Mouse (Mus musculus): ENCODE measurements around the gene Serpina10. TPM values are rescaled to one million over a fixed set of nuclear protein-coding genes. Genes with fewer than 3 reads are reported as not detected.

Serpina10 gene
- polyA plus RNA-seq, 1 experiment from 2014 or later: not detected

DNA sequence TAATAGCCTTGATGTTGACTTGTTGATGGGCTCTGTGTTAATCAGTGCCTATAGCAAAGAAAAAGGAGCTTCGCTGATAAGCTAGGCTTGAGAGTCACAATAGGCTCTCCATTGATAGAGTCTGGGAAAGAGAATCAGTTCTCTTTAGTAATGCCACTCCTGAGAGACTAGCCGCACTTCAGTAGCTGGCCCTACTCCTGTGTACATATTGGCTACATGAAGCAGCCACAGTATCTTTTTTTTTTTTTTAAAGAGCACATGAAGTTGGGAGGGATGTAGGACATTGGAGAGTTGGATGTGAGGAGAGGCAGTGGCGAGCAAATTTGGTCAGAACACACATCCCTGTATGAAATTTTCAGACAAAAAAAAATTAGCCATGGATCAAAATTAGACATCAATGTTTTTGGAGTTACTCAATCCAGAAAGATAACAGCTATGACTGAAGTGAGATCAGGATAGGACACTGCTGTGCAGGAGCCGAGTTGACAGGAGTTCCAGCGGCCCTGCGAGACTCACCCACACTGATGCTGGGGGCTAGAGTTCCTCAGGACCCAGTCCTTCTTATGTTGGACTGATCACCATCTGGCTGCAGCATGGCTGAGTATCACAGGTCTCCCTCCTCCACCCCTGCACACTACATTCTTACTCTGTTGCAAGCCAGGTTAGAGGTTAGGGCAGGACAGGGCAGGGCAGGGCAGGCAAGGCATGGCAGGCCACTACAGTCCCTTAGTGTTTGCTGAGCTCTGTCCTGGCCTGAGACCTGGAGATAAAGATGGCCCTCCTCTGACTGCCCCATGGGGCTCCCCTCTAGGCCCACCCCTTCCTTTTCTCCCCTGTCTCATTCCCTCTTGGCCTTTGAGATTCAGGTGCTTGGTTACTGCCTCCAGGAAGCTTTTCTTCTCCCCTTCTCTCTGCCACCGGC lies 24.1 kb upstream of the Serpina10 start:
- Histone ChIP-seq H3K36me3 (no peaks in the 10 kb centered on the region), H3K4me1 (no peaks in the 10 kb centered on the region), H3K4me2 (replicated peaks) (no peak overlapping the region), H3K27ac (no peak overlapping the region), H3K9me3 (peaks cover 5% of the 10 kb centered on the region; the same call in 1 of the 2 replicates), H3K9ac (no peak overlapping the region), H3K4me3 (no peak overlapping the region), H3K27me3 (no peaks in the 10 kb centered on the region)
- 80% methylated on average over 7 of the region's 7 CpGs for WGBS
- no peak for ATAC-seq (ENCODE audit: low FRiP score, low read depth)

DNA sequence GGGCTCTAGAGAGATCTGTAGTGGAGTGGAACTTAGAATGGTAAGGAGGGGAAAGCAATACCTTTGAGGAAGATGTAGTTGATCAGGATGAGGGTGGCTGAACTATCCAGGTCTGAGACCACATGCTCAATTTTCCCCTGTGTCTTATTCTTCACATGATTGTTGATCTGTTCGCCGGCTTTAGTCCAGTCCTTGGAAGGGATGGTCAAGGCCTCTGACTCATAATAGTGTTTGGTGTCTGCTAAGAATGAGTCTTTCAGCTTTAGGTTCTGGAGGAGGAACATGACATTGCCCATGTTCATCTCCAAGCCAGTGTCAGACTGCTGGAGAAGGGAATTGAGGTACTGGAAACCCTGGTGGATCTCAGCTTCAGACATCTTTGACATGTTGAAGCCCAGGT lies 22.6 kb upstream of the Serpina10 start:
- Histone ChIP-seq H3K27me3 (no peaks in the 10 kb centered on the region), H3K36me3 (no peaks in the 10 kb centered on the region), H3K9me3 (peaks cover 8% of the 10 kb centered on the region; the same call in 1 of the 2 replicates), H3K9ac (no peak overlapping the region), H3K27ac (no peak overlapping the region), H3K4me3 (no peak overlapping the region), H3K4me1 (no peaks in the 10 kb centered on the region), H3K4me2 (replicated peaks) (no peak overlapping the region)
- 87% methylated on average over 2 of the region's 2 CpGs for WGBS
- no peak for ATAC-seq (ENCODE audit: low FRiP score, low read depth)

- Histone ChIP-seq H3K27me3 (no peaks in the 10 kb centered on the region), H3K4me3 (no peak overlapping the region), H3K9ac (no peak overlapping the region), H3K36me3 (no peaks in the 10 kb centered on the region), H3K4me2 (replicated peaks) (no peak overlapping the region), H3K9me3 (peaks cover 8% of the 10 kb centered on the region; the same call in 1 of the 2 replicates), H3K27ac (no peak overlapping the region), H3K4me1 (no peaks in the 10 kb centered on the region)
- WGBS: 76% methylated on average over 2 of the region's 2 CpGs
- ATAC-seq (ENCODE audit: low FRiP score, low read depth): no peak
These were observed 15.1 kb upstream of the Serpina10 start for GRCm38 (mm10) chr12:103646314-103646713.

DNA sequence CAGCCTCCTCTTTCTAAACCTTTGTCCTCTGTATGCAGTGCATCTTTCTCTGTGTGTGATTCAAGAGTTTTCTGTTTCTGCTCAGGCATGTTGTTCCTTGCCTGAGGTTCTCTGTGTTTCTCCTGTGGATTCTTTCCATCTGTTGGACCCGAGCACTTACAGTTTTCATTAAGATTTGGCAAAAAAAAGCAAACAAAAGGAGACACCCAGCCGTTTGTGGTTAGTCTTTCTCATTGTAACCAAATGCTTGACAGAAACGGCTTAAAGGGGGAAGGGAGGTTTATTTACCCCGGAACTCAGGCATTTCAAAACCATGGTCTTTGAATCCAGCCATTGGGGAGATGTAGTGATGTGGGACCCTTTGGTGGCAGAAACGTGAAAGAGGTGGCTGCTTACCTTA lies 13.4 kb upstream of the Serpina10 start:
- no peak for ATAC-seq (ENCODE audit: low FRiP score, low read depth)
- H3K27ac ChIP-seq: no peak overlapping the region
- H3K27me3 ChIP-seq: no peaks in the 10 kb centered on the region
- no peaks in the 10 kb centered on the region for H3K4me1 ChIP-seq
- H3K4me2 ChIP-seq (replicated peaks): no peak overlapping the region
- no peaks in the 10 kb centered on the region for H3K36me3 ChIP-seq
- no peaks in the 10 kb centered on the region for H3K9me3 ChIP-seq
- 40% methylated on average over 5 of the region's 5 CpGs for WGBS
- no peak overlapping the region for H3K9ac ChIP-seq
- H3K4me3 ChIP-seq: no peak overlapping the region

- no peaks in the 10 kb centered on the region for H3K4me1 ChIP-seq
- 81% methylated on average over 3 of the region's 3 CpGs for WGBS
- H3K9me3 ChIP-seq: no peaks in the 10 kb centered on the region
- no peak for ATAC-seq (ENCODE audit: low FRiP score, low read depth)
- H3K4me3 ChIP-seq: no peak overlapping the region
- no peaks in the 10 kb centered on the region for H3K36me3 ChIP-seq
- no peak overlapping the region for H3K9ac ChIP-seq
- H3K27ac ChIP-seq: no peak overlapping the region
- H3K27me3 ChIP-seq: no peaks in the 10 kb centered on the region
- no peak overlapping the region for H3K4me2 ChIP-seq (replicated peaks)
These were observed 12.6 kb upstream of the Serpina10 start for GRCm38 (mm10) chr12:103643818-103644217.

GRCm38 (mm10) chr12:103643336-103643735 lies 12.1 kb upstream of the Serpina10 start:
- 1% methylated on average over 2 of the region's 2 CpGs for WGBS
- ATAC-seq (ENCODE audit: low FRiP score, low read depth): no peak
- no peak overlapping the region for H3K4me2 ChIP-seq (replicated peaks)
- no peak overlapping the region for H3K4me3 ChIP-seq
- no peaks in the 10 kb centered on the region for H3K36me3 ChIP-seq
- no peaks in the 10 kb centered on the region for H3K9me3 ChIP-seq
- no peak overlapping the region for H3K27ac ChIP-seq
- H3K9ac ChIP-seq: no peak overlapping the region
- no peaks in the 10 kb centered on the region for H3K4me1 ChIP-seq
- no peaks in the 10 kb centered on the region for H3K27me3 ChIP-seq

GRCm38 (mm10) chr12:103635846-103636245 lies 4.6 kb upstream of the Serpina10 start:
- WGBS: 83% methylated on average over 2 of the region's 2 CpGs
- no peak overlapping the region for H3K9ac ChIP-seq
- ATAC-seq (ENCODE audit: low FRiP score, low read depth): no peak
- no peak overlapping the region for H3K27ac ChIP-seq
- no peaks in the 10 kb centered on the region for H3K4me1 ChIP-seq
- H3K4me2 ChIP-seq (replicated peaks): no peak overlapping the region
- no peaks in the 10 kb centered on the region for H3K9me3 ChIP-seq
- no peaks in the 10 kb centered on the region for H3K36me3 ChIP-seq
- H3K4me3 ChIP-seq: no peak overlapping the region
- no peaks in the 10 kb centered on the region for H3K27me3 ChIP-seq

GRCm38 (mm10) chr12:103634430-103634829 lies 3.2 kb upstream of the Serpina10 start:
- Histone ChIP-seq H3K9me3 (no peaks in the 10 kb centered on the region), H3K27me3 (no peaks in the 10 kb centered on the region), H3K27ac (no peak overlapping the region), H3K9ac (no peak overlapping the region), H3K36me3 (no peaks in the 10 kb centered on the region), H3K4me2 (replicated peaks) (no peak overlapping the region), H3K4me1 (no peaks in the 10 kb centered on the region), H3K4me3 (no peak overlapping the region)
- 91% methylated on average over 2 of the region's 2 CpGs for WGBS
- ATAC-seq (ENCODE audit: low FRiP score, low read depth): no peak

DNA sequence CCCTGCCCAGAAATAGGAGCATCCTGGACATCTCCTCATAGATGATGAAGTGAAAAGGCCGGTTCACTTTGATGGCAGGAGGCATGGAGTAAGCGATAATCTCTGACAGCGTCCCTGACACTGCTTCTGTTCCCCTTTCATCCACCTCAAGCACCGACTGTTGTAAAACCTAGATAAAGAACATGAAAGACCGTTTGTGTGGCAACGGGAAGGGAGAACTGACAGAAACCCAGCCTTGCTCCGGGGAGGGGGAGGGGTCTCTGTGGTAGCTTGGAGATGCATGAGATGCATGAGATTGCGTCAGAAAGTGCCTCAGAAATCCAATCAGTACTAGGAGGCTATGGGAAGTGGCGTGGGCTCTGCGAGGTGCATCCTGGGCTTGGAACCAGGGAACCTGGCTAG lies 14.4 kb downstream of the Serpina10 start:
- H3K4me2 ChIP-seq (replicated peaks): no peak overlapping the region
- H3K36me3 ChIP-seq: no peaks in the 10 kb centered on the region
- H3K9ac ChIP-seq: no peak overlapping the region
- WGBS: 75% methylated on average over 10 of the region's 10 CpGs
- no peaks in the 10 kb centered on the region for H3K9me3 ChIP-seq
- no peak overlapping the region for H3K27ac ChIP-seq
- no peaks in the 10 kb centered on the region for H3K4me1 ChIP-seq
- no peaks in the 10 kb centered on the region for H3K27me3 ChIP-seq
- no peak overlapping the region for H3K4me3 ChIP-seq
- ATAC-seq (ENCODE audit: low FRiP score, low read depth): no peak

DNA sequence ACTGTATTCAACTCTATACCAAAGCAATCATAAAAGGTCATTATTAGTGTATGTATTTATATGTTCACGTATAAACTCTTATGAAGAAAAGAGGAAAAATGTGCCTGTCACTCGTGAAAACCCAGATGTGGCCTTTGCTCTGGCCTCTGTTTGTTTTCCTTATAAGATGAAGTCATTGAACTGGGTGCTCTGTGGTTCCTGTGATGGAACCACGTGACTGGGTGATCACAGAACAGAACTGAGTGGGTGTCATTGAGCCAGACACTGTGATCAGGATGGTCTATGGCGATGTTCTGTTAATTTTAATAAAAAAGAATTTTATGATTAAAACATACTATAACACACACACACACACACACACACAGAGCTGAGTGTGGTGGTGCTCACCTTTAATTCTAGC lies 15.5 kb downstream of the Serpina10 start:
- H3K4me1 ChIP-seq: no peaks in the 10 kb centered on the region
- ATAC-seq (ENCODE audit: low FRiP score, low read depth): no peak
- no peaks in the 10 kb centered on the region for H3K27me3 ChIP-seq
- H3K9me3 ChIP-seq: no peaks in the 10 kb centered on the region
- H3K36me3 ChIP-seq: no peaks in the 10 kb centered on the region
- no peak overlapping the region for H3K4me2 ChIP-seq (replicated peaks)
- no peak overlapping the region for H3K27ac ChIP-seq
- 79% methylated on average over 4 of the region's 4 CpGs for WGBS
- H3K4me3 ChIP-seq: no peak overlapping the region
- H3K9ac ChIP-seq: no peak overlapping the region

DNA sequence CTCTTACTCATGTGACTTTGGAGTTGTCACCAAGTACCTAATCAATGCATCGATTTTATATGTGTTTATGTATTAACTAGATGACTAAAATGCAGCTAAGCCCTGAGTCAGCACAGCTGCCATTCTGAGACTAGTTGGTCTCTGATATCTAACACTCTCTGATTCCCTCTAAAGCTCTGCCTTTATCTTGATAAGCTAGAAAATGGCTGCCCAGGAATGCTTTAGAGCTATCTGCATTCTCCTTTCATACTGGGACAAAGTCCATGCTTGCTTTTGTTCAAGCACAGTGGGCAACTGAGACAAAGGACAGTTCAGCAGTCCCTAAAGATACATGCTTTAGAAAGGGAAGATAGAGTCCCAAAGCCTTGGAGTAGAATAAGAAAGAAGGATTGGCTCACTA lies 16.1 kb downstream of the Serpina10 start:
- no peak overlapping the region for H3K4me2 ChIP-seq (replicated peaks)
- no peaks in the 10 kb centered on the region for H3K36me3 ChIP-seq
- no peak overlapping the region for H3K4me3 ChIP-seq
- H3K27me3 ChIP-seq: no peaks in the 10 kb centered on the region
- H3K9ac ChIP-seq: no peak overlapping the region
- H3K9me3 ChIP-seq: no peaks in the 10 kb centered on the region
- ATAC-seq (ENCODE audit: low FRiP score, low read depth): no peak
- no peak overlapping the region for H3K27ac ChIP-seq
- WGBS: 83% methylated on average over 1 of the region's 1 CpGs
- H3K4me1 ChIP-seq: no peaks in the 10 kb centered on the region

- WGBS: 46% methylated on average over 3 of the region's 3 CpGs
- H3K4me1 ChIP-seq: no peaks in the 10 kb centered on the region
- no peak overlapping the region for H3K9ac ChIP-seq
- H3K9me3 ChIP-seq: no peaks in the 10 kb centered on the region
- no peak overlapping the region for H3K4me3 ChIP-seq
- H3K36me3 ChIP-seq: no peaks in the 10 kb centered on the region
- no peaks in the 10 kb centered on the region for H3K27me3 ChIP-seq
- no peak overlapping the region for H3K27ac ChIP-seq
- no peak overlapping the region for H3K4me2 ChIP-seq (replicated peaks)
- no peak for ATAC-seq (ENCODE audit: low FRiP score, low read depth)
These were observed 29.4 kb downstream of the Serpina10 start for GRCm38 (mm10) chr12:103601839-103602238.

DNA sequence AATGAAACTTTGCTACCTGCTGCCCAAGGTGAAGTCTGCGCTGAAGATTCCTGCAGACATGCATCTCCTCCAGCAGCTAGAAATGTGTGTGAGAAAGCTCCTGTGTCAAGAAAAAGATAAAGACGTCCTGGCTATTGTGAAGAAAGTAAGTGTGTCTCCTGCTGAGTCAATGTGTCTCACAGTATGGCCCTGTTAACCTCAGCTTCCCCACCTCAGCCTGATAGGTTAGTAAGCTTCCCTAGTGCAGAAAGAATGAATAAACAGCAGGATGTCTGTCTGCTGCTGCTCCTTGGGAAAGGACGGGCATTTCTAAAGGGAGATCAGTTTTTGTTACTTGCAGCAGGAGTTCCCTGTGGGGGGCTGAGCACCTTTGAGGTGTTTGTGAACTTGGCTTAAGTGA lies 30.9 kb downstream of the Serpina10 start:
- Histone ChIP-seq H3K9me3 (no peaks in the 10 kb centered on the region), H3K27ac (no peak overlapping the region), H3K27me3 (no peaks in the 10 kb centered on the region), H3K36me3 (no peaks in the 10 kb centered on the region), H3K4me2 (replicated peaks) (no peak overlapping the region), H3K4me3 (no peak overlapping the region), H3K4me1 (no peaks in the 10 kb centered on the region), H3K9ac (no peak overlapping the region)
- ATAC-seq (ENCODE audit: low FRiP score, low read depth): no peak
- 46% methylated on average over 3 of the region's 3 CpGs for WGBS
